Mouse (Mus musculus) spleen, adult 2 months (tissue): ENCODE data around the gene Gna14.

ENCODE experiments used
- CTCF ChIP-seq: fragments of 200-500 bp; IDR thresholded peaks from 2 replicates; pipeline ENCODE4 v1.5.1; 2011; ENCODE audit warnings: mild to moderate bottlenecking, inconsistent platforms; ENCODE audit not compliant: insufficient read depth, insufficient read length, insufficient replicate concordance; ENCODE audit errors: extremely low read depth
- POLR2A ChIP-seq: fragments of 200-500 bp; IDR thresholded peaks from 2 replicates; pipeline ENCODE4 v1.6.1; 2011; ENCODE audit warnings: low read depth, low read length, inconsistent platforms

GRCm38 (mm10) chr19:16403101-16403500 lies 32.5 kb upstream of the Gna14 start:
- no peak for TF ChIP-seq CTCF
- TF ChIP-seq POLR2A = no peak
